Mouse (Mus musculus) MEL (cell line): ENCODE measurements around the gene Ikbke. TPM values are rescaled to one million over a fixed set of nuclear protein-coding genes. Genes with fewer than 3 reads are reported as not detected.

Experiments used
- DNase-seq: peaks from one replicate; pipeline ENCODE4 v3.0.0; 2011; ENCODE audit warnings: low read depth, low spot score
- H3K27ac ChIP-seq: 2 replicates; pipeline ENCODE4 v1.5.1; 2012; ENCODE audit warnings: low read depth, mild to moderate bottlenecking, control low read depth, low read length, moderate library complexity; ENCODE audit not compliant: control insufficient read depth
- H3K27me3 ChIP-seq, 2 experiments: fragments of 150-350 bp in 1 of 2; sonication (generic) in 1 of 2; 2 replicates each; pipeline ENCODE4 v1.6.1; 2012; ENCODE audit warnings: low read length in 2 of 2, mild to moderate bottlenecking in 2 of 2, improper control_type of control experiment in 1 of 2, moderate library complexity in 1 of 2; ENCODE audit not compliant: insufficient read depth in 2 of 2, control insufficient read depth in 1 of 2
- H3K36me3 ChIP-seq, 2 experiments: 2 replicates each; pipeline ENCODE4 v1.6.1; 2012 to 2014; ENCODE audit warnings: low read length in 2 of 2, improper control_type of control experiment in 1 of 2, inconsistent platforms in 1 of 2, mild to moderate bottlenecking in 1 of 2; ENCODE audit not compliant: insufficient read depth in 2 of 2, control insufficient read depth in 1 of 2
- H3K4me1 ChIP-seq, 2 experiments: fragments of 150-350 bp in 1 of 2; sonication (generic) in 1 of 2; 2 replicates each; pipeline ENCODE4 v1.6.1; 2012; ENCODE audit warnings: low read length in 2 of 2, improper control_type of control experiment in 1 of 2, mild to moderate bottlenecking in 1 of 2; ENCODE audit not compliant: insufficient read depth in 2 of 2, control insufficient read depth in 1 of 2
- H3K4me3 ChIP-seq, 2 experiments: fragments of 150-350 bp in 1 of 2; sonication (generic) in 1 of 2; 2 replicates each; pipeline ENCODE4 v1.5.1; 2012; ENCODE audit warnings: low read depth in 2 of 2, low read length in 2 of 2, mild to moderate bottlenecking in 2 of 2, moderate library complexity in 2 of 2, control low read depth in 1 of 2, improper control_type of control experiment in 1 of 2; ENCODE audit not compliant: control insufficient read depth in 1 of 2, insufficient read depth in 1 of 2
- H3K79me2 ChIP-seq: 2 replicates; pipeline ENCODE4 v1.6.1; 2012; ENCODE audit warnings: mild to moderate bottlenecking, low read length, moderate library complexity; ENCODE audit not compliant: control insufficient read depth, poor library complexity, insufficient read depth
- H3K9ac ChIP-seq: 2 replicates; pipeline ENCODE4 v1.6.1; 2012; ENCODE audit warnings: low read depth, mild to moderate bottlenecking, control low read depth, low read length, moderate library complexity; ENCODE audit not compliant: control insufficient read depth, poor library complexity, severe bottlenecking
- H3K9me3 ChIP-seq: fragments of 150-350 bp; sonication (generic); replicated peaks from 2 replicates; pipeline ENCODE4 v1.6.1; 2012; ENCODE audit warnings: mild to moderate bottlenecking, low read length, improper control_type of control experiment, moderate library complexity; ENCODE audit not compliant: insufficient read depth
- CHD2 ChIP-seq: IDR thresholded peaks from 2 replicates; pipeline ENCODE4 v1.6.1; 2011; ENCODE audit warnings: low read length, improper control_type of control experiment
- CTCF ChIP-seq, 3 experiments: IDR thresholded peaks in 2 of 3; conservative IDR thresholded peaks in 1 of 3; 2 replicates each; pipeline ENCODE4 v1.5.1; 2011 to 2012; ENCODE audit warnings: low read length in 3 of 3, low read depth in 2 of 3, mild to moderate bottlenecking in 2 of 3, improper control_type of control experiment in 1 of 3, inconsistent platforms in 1 of 3, mixed read lengths in 1 of 3, moderate library complexity in 1 of 3; ENCODE audit not compliant: control insufficient read depth in 1 of 3, insufficient read depth in 1 of 3, poor library complexity in 1 of 3, severe bottlenecking in 1 of 3
- ETS1 ChIP-seq: IDR thresholded peaks from 2 replicates; pipeline ENCODE4 v1.6.1; 2012; ENCODE audit warnings: low read depth, mild to moderate bottlenecking, inconsistent platforms, low read length, improper control_type of control experiment, moderate library complexity
- GATA1 ChIP-seq: IDR thresholded peaks from 2 replicates; pipeline ENCODE4 v1.6.1; 2011; ENCODE audit warnings: low read depth, low read length, improper control_type of control experiment
- KAT2A ChIP-seq: conservative IDR thresholded peaks from 2 replicates; pipeline ENCODE4 v1.6.1; 2012; ENCODE audit warnings: low read depth, low read length, improper control_type of control experiment, inconsistent platforms
- MAX ChIP-seq: IDR thresholded peaks from 2 replicates; pipeline ENCODE4 v1.6.1; 2011; ENCODE audit warnings: low read length, improper control_type of control experiment
- MAZ ChIP-seq: IDR thresholded peaks from 2 replicates; pipeline ENCODE4 v1.6.1; 2012; ENCODE audit warnings: low read depth, mild to moderate bottlenecking, inconsistent platforms, low read length, improper control_type of control experiment
- MEF2A ChIP-seq: IDR thresholded peaks from 2 replicates; pipeline ENCODE4 v1.6.1; 2014; ENCODE audit warnings: low read depth, mild to moderate bottlenecking, inconsistent platforms, low read length, improper control_type of control experiment; ENCODE audit not compliant: poor library complexity, insufficient replicate concordance, severe bottlenecking; ENCODE audit errors: extremely low read depth
- MYB ChIP-seq: IDR thresholded peaks from 2 replicates; pipeline ENCODE4 v1.6.1; 2011; ENCODE audit warnings: mild to moderate bottlenecking, low read depth, low read length, improper control_type of control experiment
- NELFE ChIP-seq: IDR thresholded peaks from 2 replicates; pipeline ENCODE4 v1.6.1; 2011; ENCODE audit warnings: low read depth, low read length, improper control_type of control experiment
- POLR2A ChIP-seq, 2 experiments: IDR thresholded peaks; 2 replicates each; pipeline ENCODE4 v1.6.1; 2011 to 2012; ENCODE audit warnings: low read length in 2 of 2, mild to moderate bottlenecking in 2 of 2, control low read depth in 1 of 2, improper control_type of control experiment in 1 of 2, low read depth in 1 of 2, moderate library complexity in 1 of 2; ENCODE audit not compliant: control insufficient read depth in 1 of 2, insufficient read depth in 1 of 2, poor library complexity in 1 of 2
- POLR2AphosphoS2 ChIP-seq: IDR thresholded peaks from 2 replicates; pipeline ENCODE4 v1.6.1; 2011; ENCODE audit warnings: low read length, improper control_type of control experiment
- POLR2AphosphoS5 ChIP-seq: IDR thresholded peaks from 2 replicates; pipeline ENCODE4 v1.6.1; 2012; ENCODE audit warnings: low read depth, borderline replicate concordance, mild to moderate bottlenecking, inconsistent platforms, low read length, moderate library complexity, mixed read lengths
- RAD21 ChIP-seq: IDR thresholded peaks from 2 replicates; pipeline ENCODE4 v1.6.1; 2011; ENCODE audit warnings: mild to moderate bottlenecking, low read depth, low read length, improper control_type of control experiment
- SIN3A ChIP-seq: IDR thresholded peaks from 2 replicates; pipeline ENCODE4 v1.6.1; 2012; ENCODE audit warnings: low read length, improper control_type of control experiment, inconsistent platforms
- SMC3 ChIP-seq: IDR thresholded peaks from 2 replicates; pipeline ENCODE4 v1.6.1; 2011; ENCODE audit warnings: low read depth, low read length, improper control_type of control experiment
- TAL1 ChIP-seq: IDR thresholded peaks from 2 replicates; pipeline ENCODE4 v1.6.1; 2012; ENCODE audit warnings: mild to moderate bottlenecking, inconsistent platforms, low read length, moderate library complexity, mixed read lengths
- TBP ChIP-seq: IDR thresholded peaks from 2 replicates; pipeline ENCODE4 v1.8.0; 2011; ENCODE audit warnings: low read depth, low read length, improper control_type of control experiment
- TCF12 ChIP-seq: IDR thresholded peaks from 2 replicates; pipeline ENCODE4 v1.6.1; 2014; ENCODE audit warnings: low read depth, mild to moderate bottlenecking, inconsistent platforms, low read length, improper control_type of control experiment, moderate library complexity
- USF2 ChIP-seq, 2 experiments: IDR thresholded peaks; 2 replicates each; pipeline ENCODE4 v1.6.1; 2011 to 2012; ENCODE audit warnings: improper control_type of control experiment in 2 of 2, low read length in 2 of 2, borderline replicate concordance in 1 of 2, inconsistent platforms in 1 of 2, low read depth in 1 of 2, mild to moderate bottlenecking in 1 of 2; ENCODE audit not compliant: insufficient read depth in 1 of 2
- ZC3H11A ChIP-seq: IDR thresholded peaks from 2 replicates; pipeline ENCODE4 v1.6.1; 2012; ENCODE audit warnings: low read depth, mild to moderate bottlenecking, inconsistent platforms, low read length, improper control_type of control experiment
- ZKSCAN1 ChIP-seq: IDR thresholded peaks from 2 replicates; pipeline ENCODE4 v1.6.1; 2012; ENCODE audit warnings: low read depth, mild to moderate bottlenecking, inconsistent platforms, low read length, improper control_type of control experiment, moderate library complexity
- ZMIZ1 ChIP-seq: IDR thresholded peaks from 2 replicates; pipeline ENCODE4 v1.6.1; 2012; ENCODE audit warnings: low read depth, mild to moderate bottlenecking, inconsistent platforms, low read length, improper control_type of control experiment, moderate library complexity
- polyA plus RNA-seq, 2 experiments: library from polyadenylated mRNA; stranded (reverse) in 1 of 2; unstranded in 1 of 2; fragments of >175 nt in 1 of 2; fragments of >200 nt in 1 of 2; gene quantifications; 2 replicates each; pipeline versions ENCODE4 v1.2.1 to v1.2.4; 2012; ENCODE audit warnings: low replicate concordance in 2 of 2, low read depth in 1 of 2; ENCODE audit not compliant: insufficient read length in 2 of 2, insufficient read depth in 1 of 2, missing spikeins in 1 of 2
- total RNA-seq: library from RNA; depleted of rRNA; stranded (reverse); fragments of 300-350 nt; gene quantifications from 2 replicates; pipeline ENCODE4 v1.2.3, GENCODE M21; 2012

Ikbke gene
- total and polyA plus RNA-seq, 3 experiments = 4.0 to 7.2 TPM; not detected in 1

DNA sequence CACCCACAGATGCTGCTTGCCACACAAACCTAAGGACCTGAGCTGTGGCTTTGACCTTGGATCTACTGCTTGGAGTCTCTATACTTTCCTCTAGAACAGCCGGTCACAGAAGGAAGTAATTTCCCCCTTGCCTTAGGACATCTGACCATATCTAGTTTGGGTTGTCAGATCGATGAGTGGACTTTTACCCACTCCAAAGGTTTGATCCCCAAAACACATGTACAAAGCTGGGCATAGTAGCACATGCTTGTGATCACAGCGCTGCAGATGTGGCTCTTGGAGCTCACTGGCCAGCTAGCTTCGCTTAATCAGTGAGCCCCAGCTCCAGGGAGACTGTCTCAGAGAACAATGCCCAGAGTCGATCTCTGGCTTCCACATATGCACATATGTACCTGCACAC lies 71.3 kb downstream of the Ikbke start:
- Histone ChIP-seq H3K4me1 (no peaks in the 10 kb centered on the region), H3K27ac (no peak overlapping the region), H3K9ac (no peak overlapping the region), H3K9me3 (no peaks in the 10 kb centered on the region), H3K79me2 (no peaks in the 10 kb centered on the region), H3K27me3 (peaks cover 0 to under 1% of the 10 kb centered on the region in 2 experiments; a peak in 3 of 4 replicates), H3K4me3 (no peak overlapping the region), H3K36me3 (no peaks in the 10 kb centered on the region)
- TF ChIP-seq ZMIZ1 = no peak
- TF ChIP-seq RAD21 = no peak
- no peak for TF ChIP-seq ZKSCAN1
- TF ChIP-seq GATA1 = no peak
- TF ChIP-seq MYB = no peak
- TF ChIP-seq ETS1 = no peak
- TF ChIP-seq MEF2A = no peak
- TF ChIP-seq POLR2AphosphoS2 = no peak
- TF ChIP-seq USF2 (IDR thresholded peaks at IDR 0.05; ENCODE audit: borderline replicate concordance in 1 of 2, insufficient read depth in 1 of 2, low read depth in 1 of 2, low read length in 2 of 2) = no peak
- TF ChIP-seq MAZ = no peak
- no peak for TF ChIP-seq CHD2
- no peak for TF ChIP-seq TCF12
- no peak for TF ChIP-seq NELFE
- TF ChIP-seq TAL1 = no peak
- no peak for TF ChIP-seq TBP
- TF ChIP-seq POLR2AphosphoS5 = no peak
- no peak for TF ChIP-seq KAT2A
- TF ChIP-seq MAX = no peak
- DNase-seq = no peak

DNA sequence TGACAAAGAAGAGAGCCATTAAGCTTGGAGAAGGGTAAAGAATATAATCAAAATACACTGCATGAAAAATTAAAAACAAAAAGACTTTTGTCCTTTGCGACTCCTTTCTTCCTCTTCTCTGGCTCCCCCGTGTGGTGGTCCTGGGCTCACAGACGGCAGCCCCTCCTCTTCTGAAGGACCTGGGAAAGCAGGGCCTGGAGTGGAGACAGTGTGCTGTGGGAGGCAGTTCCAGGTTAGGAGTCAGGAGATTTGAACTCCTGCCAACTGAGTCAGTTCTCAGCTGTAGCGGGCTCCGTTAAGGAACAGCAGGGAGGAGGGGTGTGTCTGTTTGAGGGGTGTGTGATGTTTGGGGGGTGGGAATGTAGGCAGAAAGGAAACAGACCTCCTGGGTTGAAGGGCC lies 71.9 kb downstream of the Ikbke start:
- peak; percentile 69 to 93 (median 90) for TF ChIP-seq CTCF (IDR thresholded peaks at IDR 0.05 in 2 of 3, conservative IDR thresholded peaks at IDR 0.05 in 1 of 3; ENCODE audit: control insufficient read depth in 1 of 3, insufficient read depth in 1 of 3, low read depth in 2 of 3, low read length in 3 of 3, poor library complexity in 1 of 3, severe bottlenecking in 1 of 3)
- peak; percentile 85 for TF ChIP-seq RAD21
- 0 out of 2 replicates have a peak, but pooled peaks have one; percentile 23 for TF ChIP-seq SIN3A
- no peak for TF ChIP-seq ZMIZ1
- TF ChIP-seq POLR2A (IDR thresholded peaks at IDR 0.05; ENCODE audit: control insufficient read depth in 1 of 2, insufficient read depth in 1 of 2, low read depth in 1 of 2, low read length in 2 of 2, poor library complexity in 1 of 2) = no peak
- peak; percentile 97 for TF ChIP-seq SMC3
- peak; percentile 90 for TF ChIP-seq ZC3H11A
- peak; percentile 72; the same call in 1 of the 2 replicates for TF ChIP-seq MAZ
- peak; percentile 72 for DNase-seq
- Histone ChIP-seq H3K4me1 (no peaks in the 10 kb centered on the region), H3K9ac (no peak overlapping the region), H3K79me2 (no peaks in the 10 kb centered on the region), H3K27ac (no peak overlapping the region), H3K36me3 (no peaks in the 10 kb centered on the region), H3K27me3 (no peaks in the 10 kb centered on the region; a peak in 1 of 4 replicates), H3K9me3 (no peaks in the 10 kb centered on the region), H3K4me3 (no peak overlapping the region)
